8 mouse cellular contexts compared by ENCODE assay signal in the genomic region with DNA sequence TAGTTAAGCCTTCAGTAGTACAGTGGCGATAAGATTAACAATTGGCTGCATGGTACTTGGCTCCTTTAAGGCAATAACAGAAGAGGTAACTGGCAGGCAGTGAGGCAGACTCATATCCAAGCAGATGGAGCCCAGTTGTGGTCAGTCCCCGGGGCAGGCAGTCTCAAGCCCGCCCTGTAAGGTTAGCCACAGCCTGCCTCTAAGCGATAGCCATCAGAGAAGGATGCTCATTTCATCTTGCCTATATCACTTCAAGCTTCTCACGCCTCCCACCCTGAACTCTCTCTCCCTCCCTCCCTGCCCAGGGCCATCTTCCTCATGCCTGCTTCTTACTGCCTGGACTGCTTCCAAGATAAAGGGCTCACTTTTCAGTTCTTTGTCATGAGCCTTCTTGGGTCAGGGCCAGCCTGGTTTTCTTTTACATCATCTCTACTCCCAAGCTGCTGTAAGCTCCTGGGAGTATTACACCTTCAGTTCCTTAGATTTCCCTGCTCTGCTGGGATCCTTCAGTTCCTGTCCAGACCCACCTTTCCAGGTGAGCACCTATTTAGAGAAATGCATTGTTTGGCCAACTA. TPM values are rescaled to one million over a fixed set of nuclear protein-coding genes. Genes with fewer than 3 reads are reported as not detected.
DNase-seq lines count a peak whose midpoint lies in the region; ATAC-seq lines count a peak whose summit lies in the region.

No protein-coding gene starts in this region.

- ATAC-seq in hindbrain, embryonic 11.5 days (ENCODE audit: low FRiP score): no peak
- no peak for ATAC-seq in forebrain, embryonic 16.5 days
- ATAC-seq in frontal cortex, adult (ENCODE audit: low TSS enrichment): no peak
- no peak for ATAC-seq in intestine, embryonic 15.5 days

- peaks cover 59% of the 10 kb centered on the region for H3K36me3 ChIP-seq in hindbrain, embryonic 10.5 days
- H3K36me3 ChIP-seq in hindbrain, embryonic 11.5 days (ENCODE audit: control insufficient read depth, insufficient read depth, low read length): peaks cover 4% of the 10 kb centered on the region; the same call in 1 of the 2 replicates
- no peaks in the 10 kb centered on the region for H3K36me3 ChIP-seq in forebrain, embryonic 16.5 days (ENCODE audit: control insufficient read depth, insufficient read depth)
- 0 out of 2 replicates have a peak, but pooled peaks cover 9% of the 10 kb centered on the region for H3K36me3 ChIP-seq in intestine, embryonic 15.5 days

- H3K27me3 ChIP-seq in hindbrain, embryonic 10.5 days (ENCODE audit: insufficient read depth, poor library complexity, severe bottlenecking): no peaks in the 10 kb centered on the region
- no peaks in the 10 kb centered on the region for H3K27me3 ChIP-seq in hindbrain, embryonic 11.5 days (ENCODE audit: control insufficient read depth, insufficient read depth, low read length)
- no peaks in the 10 kb centered on the region for H3K27me3 ChIP-seq in forebrain, embryonic 16.5 days (replicated peaks; ENCODE audit: control insufficient read depth, insufficient read depth, low read length)
- no peaks in the 10 kb centered on the region for H3K27me3 ChIP-seq in intestine, embryonic 15.5 days (replicated peaks)

- no peak for DNase-seq in hindbrain, embryonic 10.5 days (ENCODE audit: low spot score)
- no peak for DNase-seq in hindbrain, embryonic 11.5 days (ENCODE audit: low spot score)
- DNase-seq in 3134 (ENCODE audit: extremely low read depth, insufficient read length, low spot score) (peak; percentile 70), NIH3T3 (ENCODE audit: low read depth) (peak; percentile 79)
- no peak for DNase-seq in gastrocnemius, postnatal 4 days (ENCODE audit: low spot score in 2 of 2)

- H3K9ac ChIP-seq in hindbrain, embryonic 11.5 days (ENCODE audit: low read depth, low read length): no peak overlapping the region
- no peak overlapping the region for H3K9ac ChIP-seq in forebrain, embryonic 16.5 days (replicated peaks; ENCODE audit: low read depth, low read length)
- no peak overlapping the region for H3K9ac ChIP-seq in intestine, embryonic 15.5 days

- H3K4me3 ChIP-seq in hindbrain, embryonic 10.5 days: no peak overlapping the region
- H3K4me3 ChIP-seq in hindbrain, embryonic 11.5 days (ENCODE audit: low read depth, low read length): no peak overlapping the region
- H3K4me3 ChIP-seq in forebrain, embryonic 16.5 days (replicated peaks; ENCODE audit: low read length): no peak overlapping the region
- H3K4me3 ChIP-seq in intestine, embryonic 15.5 days (replicated peaks): no peak overlapping the region

- H3K27ac ChIP-seq in hindbrain, embryonic 10.5 days: peak overlapping the region; percentile 29; the same call in 1 of the 2 replicates
- H3K27ac ChIP-seq in hindbrain, embryonic 11.5 days (ENCODE audit: low read depth, low read length): no peak overlapping the region
- no peak overlapping the region for H3K27ac ChIP-seq in forebrain, embryonic 16.5 days (ENCODE audit: low read length)
- no peak overlapping the region for H3K27ac ChIP-seq in intestine, embryonic 15.5 days

- 91% methylated on average over 5 of the region's 5 CpGs for WGBS in hindbrain, embryonic 10.5 days
- WGBS in hindbrain, embryonic 11.5 days: 87% methylated on average over 5 of the region's 5 CpGs
- WGBS in forebrain, embryonic 16.5 days: 50% methylated on average over 5 of the region's 5 CpGs
- 76% methylated on average over 5 of the region's 5 CpGs for WGBS in intestine, embryonic 15.5 days

- H3K9me3 ChIP-seq in hindbrain, embryonic 10.5 days: no peaks in the 10 kb centered on the region
- H3K9me3 ChIP-seq in hindbrain, embryonic 11.5 days (ENCODE audit: control insufficient read depth, low read length): no peaks in the 10 kb centered on the region
- H3K9me3 ChIP-seq in forebrain, embryonic 16.5 days (ENCODE audit: control insufficient read depth, low read length): no peaks in the 10 kb centered on the region
- no peaks in the 10 kb centered on the region for H3K9me3 ChIP-seq in intestine, embryonic 15.5 days

- peaks cover 42% of the 10 kb centered on the region for H3K4me1 ChIP-seq in hindbrain, embryonic 10.5 days (replicated peaks)
- H3K4me1 ChIP-seq in hindbrain, embryonic 11.5 days (replicated peaks; ENCODE audit: control insufficient read depth, insufficient read depth, low read length): no peaks in the 10 kb centered on the region
- H3K4me1 ChIP-seq in forebrain, embryonic 16.5 days (replicated peaks; ENCODE audit: control insufficient read depth, insufficient read depth, low read length): peaks cover 26% of the 10 kb centered on the region
- H3K4me1 ChIP-seq in intestine, embryonic 15.5 days (replicated peaks): peaks cover 14% of the 10 kb centered on the region; the same call in 1 of the 2 replicates

- H3K4me2 ChIP-seq in hindbrain, embryonic 11.5 days (replicated peaks; ENCODE audit: low read depth, low read length): no peak overlapping the region
- H3K4me2 ChIP-seq in forebrain, embryonic 16.5 days (ENCODE audit: low read length): peak overlapping the region; percentile 12
- H3K4me2 ChIP-seq in intestine, embryonic 15.5 days (replicated peaks): no peak overlapping the region

RNA-seq across cellular contexts. Expression of a gene that starts 3.2 kb away (rescaled TPM):
- 0.20 and 0.68 TPM in 2 replicates for polyA plus RNA-seq in hindbrain, embryonic 10.5 days (2016; fragmentation: Nextera tagmentation; extraction: Ambion mirVana)
- polyA plus RNA-seq in hindbrain, embryonic 11.5 days (2014; fragmentation: Nextera tagmentation; extraction: Ambion mirVana): 0.56 and 1.1 TPM in 2 replicates
- 0.37 TPM in 2 replicates for polyA plus RNA-seq in forebrain, embryonic 16.5 days (2015; fragmentation: Nextera tagmentation; extraction: Ambion mirVana)
- polyA plus RNA-seq in intestine, embryonic 15.5 days (2015; fragmentation: Nextera tagmentation; extraction: Ambion mirVana): 0.42 and 0.46 TPM in 2 replicates
- 1 to 10 TPM; 1.8 to 2.1 TPM for total RNA-seq in gastrocnemius, postnatal 4 days (2021)

RNA-seq across cellular contexts. Expression of a gene that starts 29.4 kb away (rescaled TPM):
- polyA plus RNA-seq in hindbrain, embryonic 10.5 days (2016; fragmentation: Nextera tagmentation; extraction: Ambion mirVana): 164 and 172 TPM in 2 replicates
- 170 and 196 TPM in 2 replicates for polyA plus RNA-seq in hindbrain, embryonic 11.5 days (2014; fragmentation: Nextera tagmentation; extraction: Ambion mirVana)
- polyA plus RNA-seq in forebrain, embryonic 16.5 days (2015; fragmentation: Nextera tagmentation; extraction: Ambion mirVana): 157 and 179 TPM in 2 replicates
- 106 and 115 TPM in 2 replicates for polyA plus RNA-seq in intestine, embryonic 15.5 days (2015; fragmentation: Nextera tagmentation; extraction: Ambion mirVana)
- 10 to 100 TPM; 42.2 to 43.2 TPM for total RNA-seq in gastrocnemius, postnatal 4 days (2021)

Comparison
In these comparisons a context has a peak if more than half of its experiments do, and no peak if none do; other contexts are left out.
1. DNase-seq: peak in 3134 (single experiment) and NIH3T3 (single experiment); none in hindbrain, embryonic 10.5 days (single experiment), hindbrain, embryonic 11.5 days (single experiment) and gastrocnemius, postnatal 4 days (0 of 2).